Mouse (Mus musculus) neutrophil, adult 83 days (primary cell): ENCODE measurements around the gene Rnf169. TPM values are rescaled to one million over a fixed set of nuclear protein-coding genes. Genes with fewer than 3 reads are reported as not detected.

ENCODE experiments used
- total RNA-seq, 2 experiments: library from RNA; stranded (reverse); gene quantifications; one replicate each; pipeline ENCODE4 v1.2.4; 2023

Rnf169 gene
- total RNA-seq: 10 to 100 TPM; 27.5 to 39.1 TPM

GRCm38 (mm10) chr7:99980132-99980591, at the start of gene Rnf169:
TSS of gene Rnf169 (minus strand) at chr7:99980448.

GRCm38 (mm10) chr7:100005790-100006189, 25.5 kb upstream of the Rnf169 start, which contains the start of gene Chrdl2:
TSS of gene Chrdl2 (plus strand) at chr7:100006172.

Other genes with a start within 250 kb of the Rnf169 start
- gene Olfr521, start 216.9 kb downstream of the Rnf169 start, total RNA-seq: not detected
- 1 to 10 TPM; 1.7 to 2.1 TPM for gene Neu3, start 152.0 kb downstream of the Rnf169 start, total RNA-seq
- not detected for gene Xrra1, start 121.3 kb downstream of the Rnf169 start, total RNA-seq
- gene Spcs2, start 117.0 kb downstream of the Rnf169 start, total RNA-seq: 10 to 100 TPM; 95.0 to 97.8 TPM
- under 1 TPM in 1 of 2 experiments, not detected in 1; 0.22 TPM for gene Chrdl2, start 25.7 kb upstream of the Rnf169 start, total RNA-seq
- gene Pold3, start 141.1 kb upstream of the Rnf169 start, total RNA-seq: 10 to 100 TPM; 53.8 to 60.8 TPM
- 1 to 10 TPM; 2.6 to 2.9 TPM for gene Lipt2, start 178.8 kb upstream of the Rnf169 start, total RNA-seq
- gene Kcne3, start 196.1 kb upstream of the Rnf169 start, total RNA-seq: 10 to 100 TPM; 16.8 to 24.7 TPM
- gene Pgm2l1, start 246.9 kb upstream of the Rnf169 start, total RNA-seq: 1 to 10 TPM; 8.7 to 9.1 TPM